Mouse (Mus musculus): ENCODE data around the gene Glce.

- TF ChIP-seq CTCF (conservative IDR thresholded peaks at IDR 0.05; ENCODE audit: low read length) (no peak), NANOG (IDR thresholded peaks at IDR 0.05; ENCODE audit: borderline replicate concordance, low read length) (no peak), POU5F1 (IDR thresholded peaks at IDR 0.05; ENCODE audit: borderline replicate concordance, low read length) (no peak)
Observed at GRCm38 (mm10) chr9:62124266-62124665, 1.8 kb upstream of the Glce start.
